Mouse (Mus musculus) cerebellum, adult 11-12 months (tissue): ENCODE measurements around the gene Ptprz1.

Experiments
- DNase-seq: peaks from one replicate; pipeline ENCODE4 v3.0.0; 2022

Ptprz1 gene

GRCm38 (mm10) chr6:22874781-22875613 lies at the start of gene Ptprz1:
Gene Ptprz1 (plus strand): TSS chr6:22875502.
- DNase-seq = peak; percentile 21

GRCm38 (mm10) chr6:22833637-22834036 lies 41.7 kb upstream of the Ptprz1 start:
- peak; percentile 4 for DNase-seq

- no peak for DNase-seq
Measured at GRCm38 (mm10) chr6:22834100-22834970, 41.0 kb upstream of the Ptprz1 start.

- no peak for DNase-seq
Measured at GRCm38 (mm10) chr6:22875614-22876541, 576 bp downstream of the Ptprz1 start.

GRCm38 (mm10) chr6:22887978-22888377 lies 12.7 kb downstream of the Ptprz1 start:
- DNase-seq = no peak

GRCm38 (mm10) chr6:22889333-22889732 lies 14.0 kb downstream of the Ptprz1 start:
- DNase-seq = no peak

- DNase-seq = no peak
Measured at GRCm38 (mm10) chr6:22901983-22902382, 26.7 kb downstream of the Ptprz1 start.

GRCm38 (mm10) chr6:22908510-22909256 lies 33.4 kb downstream of the Ptprz1 start:
- DNase-seq = no peak

GRCm38 (mm10) chr6:22909257-22909907 lies 34.1 kb downstream of the Ptprz1 start:
- peak; percentile 10 for DNase-seq

- DNase-seq = no peak
Measured at GRCm38 (mm10) chr6:22909908-22910260, 34.6 kb downstream of the Ptprz1 start.

- DNase-seq = no peak
Measured at GRCm38 (mm10) chr6:22922880-22923279, 47.6 kb downstream of the Ptprz1 start.

- DNase-seq = no peak
Measured at GRCm38 (mm10) chr6:22932768-22933265, 57.5 kb downstream of the Ptprz1 start.

GRCm38 (mm10) chr6:22937126-22937525 lies 61.8 kb downstream of the Ptprz1 start:
- DNase-seq = no peak

GRCm38 (mm10) chr6:22937526-22937925 lies 62.2 kb downstream of the Ptprz1 start:
- DNase-seq = no peak

- no peak for DNase-seq
Measured at GRCm38 (mm10) chr6:22944191-22944590, 68.9 kb downstream of the Ptprz1 start.

GRCm38 (mm10) chr6:22963374-22963773 lies 88.1 kb downstream of the Ptprz1 start:
- no peak for DNase-seq

GRCm38 (mm10) chr6:22968073-22968472 lies 92.8 kb downstream of the Ptprz1 start:
- DNase-seq = no peak

- DNase-seq = no peak
Measured at GRCm38 (mm10) chr6:22983769-22984519, 108.6 kb downstream of the Ptprz1 start.

- no peak for DNase-seq
Measured at GRCm38 (mm10) chr6:22984520-22985154, 109.3 kb downstream of the Ptprz1 start.

GRCm38 (mm10) chr6:23003152-23003551 lies 127.8 kb downstream of the Ptprz1 start:
- no peak for DNase-seq
